Mouse (Mus musculus): Measurements from ENCODE around the gene Tnr.

Tnr gene

GRCm38 (mm10) chr1:159872866-159873265 is 349.3 kb downstream of the Tnr start:
- DNase-seq (ENCODE audit: low spot score in 2 of 2): no peak

DNA sequence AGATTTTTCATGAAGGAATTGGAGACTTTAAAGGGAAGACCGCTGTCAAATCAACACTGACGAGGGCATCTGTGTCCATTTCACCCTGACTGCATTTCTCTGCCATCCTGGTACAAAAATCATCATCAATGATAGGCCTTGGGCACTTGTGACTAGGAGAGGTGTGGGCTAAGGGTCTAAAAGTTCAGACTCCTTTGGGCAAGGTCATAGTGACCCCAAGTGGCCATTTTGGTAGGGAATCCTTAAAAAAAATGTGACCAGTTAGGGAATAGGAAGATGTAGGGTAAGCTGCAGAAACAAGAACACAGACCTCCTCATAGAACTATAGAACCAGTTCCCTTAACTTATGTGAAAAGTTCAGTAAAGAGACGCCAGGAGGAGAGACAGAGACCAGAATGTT is 355.1 kb downstream of the Tnr start:
- no peak for DNase-seq (ENCODE audit: low spot score in 2 of 2)

DNA sequence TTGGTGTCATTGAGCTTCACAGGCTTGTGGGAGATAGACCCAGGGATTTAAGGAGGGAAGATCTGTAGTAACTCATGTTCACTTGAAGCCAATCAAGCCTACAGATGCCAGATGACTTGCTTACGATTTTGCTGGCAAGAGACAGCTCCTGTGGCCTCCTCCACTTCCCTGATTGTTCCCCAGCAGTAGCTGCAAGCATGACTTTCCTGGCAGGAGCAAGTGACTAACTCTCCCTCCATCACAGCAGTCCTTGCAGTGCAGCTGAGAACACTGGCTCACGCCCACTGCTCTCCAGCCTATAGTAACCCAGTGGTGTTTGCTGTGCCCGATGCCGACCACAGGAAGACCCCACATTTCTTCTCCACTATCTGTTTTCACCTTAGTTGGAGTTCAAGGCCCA is 356.3 kb downstream of the Tnr start:
- no peak for DNase-seq (ENCODE audit: low spot score in 2 of 2)

DNA sequence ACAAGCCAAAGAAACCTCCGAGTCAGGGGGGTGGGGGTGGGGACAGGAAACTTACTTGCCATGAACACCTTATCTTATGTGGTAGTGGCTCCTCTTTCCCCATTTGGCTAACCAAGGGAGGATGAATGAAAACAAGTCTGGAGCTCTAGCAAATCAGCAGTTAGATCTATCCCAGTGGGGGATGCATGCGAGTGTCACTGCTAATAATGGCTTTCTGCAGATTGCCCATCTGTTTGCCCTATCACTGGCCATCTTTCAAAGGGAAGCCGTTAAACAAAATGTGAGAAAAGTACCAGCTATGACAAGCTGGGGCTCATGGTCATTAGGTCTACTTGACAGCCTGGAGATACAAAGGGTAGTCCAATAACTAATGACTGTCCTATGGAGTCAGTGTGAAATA is 361.9 kb downstream of the Tnr start:
- no peak for DNase-seq (ENCODE audit: low spot score in 2 of 2)

GRCm38 (mm10) chr1:159888611-159889010 is 365.0 kb downstream of the Tnr start:
- DNase-seq (ENCODE audit: low spot score in 2 of 2): no peak

DNA sequence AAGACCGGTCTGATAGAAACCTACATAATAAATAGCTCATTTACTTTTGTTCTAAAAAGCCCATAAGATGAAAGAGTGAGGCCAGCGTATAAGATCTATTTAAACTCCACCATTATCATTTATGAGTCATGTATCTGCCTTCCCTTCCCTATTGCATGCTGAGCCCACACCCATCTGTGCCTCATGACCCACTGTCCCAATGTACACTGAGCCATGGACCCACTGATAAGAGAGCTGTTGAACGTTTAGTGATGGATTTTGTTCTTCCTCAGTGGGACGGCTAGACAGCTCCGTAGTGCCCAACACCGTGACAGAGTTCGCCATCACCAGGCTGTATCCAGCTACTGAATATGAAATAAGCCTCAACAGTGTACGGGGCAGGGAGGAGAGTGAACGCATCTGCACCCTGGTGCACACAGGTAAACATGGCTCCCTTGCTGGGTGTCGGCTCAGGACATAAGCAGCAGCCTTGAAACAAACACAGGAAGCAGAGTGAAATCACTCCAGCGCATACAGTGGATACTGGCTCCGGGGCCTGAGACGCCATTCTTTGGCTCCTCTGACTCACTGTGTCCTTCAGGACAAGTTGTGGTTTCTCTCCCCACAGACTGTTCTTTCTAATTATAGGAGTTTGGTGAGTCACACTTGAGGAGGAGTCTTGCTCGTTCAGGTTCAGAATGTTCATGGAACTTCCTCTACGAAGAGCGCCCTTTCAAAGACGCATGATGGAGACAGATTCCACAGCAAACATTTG is 365.6 kb downstream of the Tnr start:
- DNase-seq (ENCODE audit: low spot score in 2 of 2): no peak

DNA sequence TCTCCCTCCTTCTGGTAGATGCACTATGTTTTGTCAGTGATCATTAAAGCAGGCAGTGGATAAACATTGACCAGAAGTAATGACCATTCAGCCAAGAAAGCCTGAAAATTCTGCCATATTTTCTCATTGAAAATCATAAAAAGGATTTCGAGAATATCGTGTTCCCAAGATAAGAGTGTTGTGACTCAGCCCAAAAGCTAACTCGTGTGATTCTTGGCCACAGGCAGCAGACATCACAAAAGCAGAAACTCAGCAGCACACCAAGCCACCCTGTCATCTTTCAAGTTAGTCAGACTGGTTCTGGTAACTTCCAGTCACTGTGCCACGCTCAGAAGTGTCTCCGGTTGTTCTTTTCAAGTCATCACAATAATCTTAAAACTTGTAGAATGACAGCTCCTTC is 367.0 kb downstream of the Tnr start:
- no peak for DNase-seq (ENCODE audit: low spot score in 2 of 2)

DNA sequence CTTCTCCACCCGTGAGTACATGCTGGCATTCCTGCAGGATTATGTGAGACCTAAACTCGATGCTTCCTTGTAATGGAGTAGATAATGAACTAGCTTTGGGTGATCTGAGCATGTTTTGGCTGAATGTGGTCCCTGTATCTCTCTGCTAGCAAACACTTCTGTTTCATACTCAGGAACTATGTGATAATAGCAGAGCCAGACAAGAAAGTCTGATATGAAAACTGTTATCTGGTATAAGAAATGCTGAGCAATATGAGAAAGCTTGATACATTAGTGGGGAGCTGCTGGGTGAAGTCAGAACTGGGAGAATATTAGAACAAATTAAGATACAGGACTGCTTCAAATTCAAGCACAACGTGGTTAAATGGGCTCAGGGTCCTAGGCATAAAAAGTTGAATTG is 371.5 kb downstream of the Tnr start:
- no peak for DNase-seq (ENCODE audit: low spot score in 2 of 2)

- no peak for DNase-seq (ENCODE audit: low spot score in 2 of 2)
Observed at GRCm38 (mm10) chr1:159899991-159900390, 376.4 kb downstream of the Tnr start.

DNA sequence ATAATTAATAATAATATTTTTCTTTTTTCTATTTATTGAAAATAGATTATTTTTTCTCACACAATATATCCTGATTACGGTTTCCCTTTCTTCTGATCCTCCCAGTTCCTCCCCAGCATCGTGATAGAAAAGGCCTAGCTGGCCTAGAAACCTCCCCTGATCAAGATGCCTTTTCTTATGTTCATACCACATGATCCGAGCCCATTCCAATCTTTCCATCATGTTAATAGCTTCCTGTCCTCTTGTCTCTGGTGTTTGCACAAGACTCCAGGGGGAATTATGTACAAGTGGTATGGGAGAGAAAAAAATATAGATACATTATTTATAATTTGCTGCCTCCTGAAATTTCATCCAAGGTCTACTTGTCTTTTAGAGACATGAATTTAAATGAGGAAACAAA is 377.1 kb downstream of the Tnr start:
- no peak for DNase-seq (ENCODE audit: low spot score in 2 of 2)

GRCm38 (mm10) chr1:159901366-159902119 is 378.0 kb downstream of the Tnr start:
- no peak for DNase-seq (ENCODE audit: low spot score in 2 of 2)

- no peak for DNase-seq (ENCODE audit: low spot score in 2 of 2)
Observed at GRCm38 (mm10) chr1:159902120-159902497, 378.5 kb downstream of the Tnr start.

GRCm38 (mm10) chr1:159911006-159911405 is 387.4 kb downstream of the Tnr start:
- peak; percentile 60 to 84 for DNase-seq (ENCODE audit: low spot score in 2 of 2)

- DNase-seq (ENCODE audit: low spot score in 2 of 2): no peak
Observed at GRCm38 (mm10) chr1:159914726-159915125, 391.2 kb downstream of the Tnr start.

GRCm38 (mm10) chr1:159920571-159920970 is 397.0 kb downstream of the Tnr start:
- no peak for DNase-seq (ENCODE audit: low spot score in 2 of 2)

GRCm38 (mm10) chr1:159923010-159923409 is 399.4 kb downstream of the Tnr start:
- DNase-seq (ENCODE audit: low spot score in 2 of 2): no peak

GRCm38 (mm10) chr1:159924105-159924504 is 400.5 kb downstream of the Tnr start:
- DNase-seq (ENCODE audit: low spot score in 2 of 2): peak in 1 of 2 experiments; percentile 50

DNA sequence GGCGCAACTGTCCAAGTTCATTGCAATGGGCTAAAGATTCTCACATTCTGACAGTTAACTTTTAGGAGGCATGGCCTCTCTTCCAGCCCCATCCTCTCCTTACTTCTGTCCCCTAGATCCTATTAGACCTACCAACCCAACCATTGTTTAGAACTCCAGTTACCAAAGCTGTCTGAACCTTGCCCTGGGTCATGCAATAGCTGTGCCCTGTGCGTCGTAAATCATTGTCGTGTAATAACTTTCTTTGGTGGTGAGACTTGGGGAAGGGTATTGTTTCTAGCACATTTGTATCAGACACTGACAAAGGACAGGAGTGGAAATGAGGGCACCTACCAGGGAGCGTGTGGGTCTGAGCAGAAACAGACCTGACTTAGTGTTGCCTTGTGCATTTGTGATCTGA is 401.1 kb downstream of the Tnr start:
- peak in 1 of 2 experiments; percentile 35 for DNase-seq (ENCODE audit: low spot score in 2 of 2)

DNA sequence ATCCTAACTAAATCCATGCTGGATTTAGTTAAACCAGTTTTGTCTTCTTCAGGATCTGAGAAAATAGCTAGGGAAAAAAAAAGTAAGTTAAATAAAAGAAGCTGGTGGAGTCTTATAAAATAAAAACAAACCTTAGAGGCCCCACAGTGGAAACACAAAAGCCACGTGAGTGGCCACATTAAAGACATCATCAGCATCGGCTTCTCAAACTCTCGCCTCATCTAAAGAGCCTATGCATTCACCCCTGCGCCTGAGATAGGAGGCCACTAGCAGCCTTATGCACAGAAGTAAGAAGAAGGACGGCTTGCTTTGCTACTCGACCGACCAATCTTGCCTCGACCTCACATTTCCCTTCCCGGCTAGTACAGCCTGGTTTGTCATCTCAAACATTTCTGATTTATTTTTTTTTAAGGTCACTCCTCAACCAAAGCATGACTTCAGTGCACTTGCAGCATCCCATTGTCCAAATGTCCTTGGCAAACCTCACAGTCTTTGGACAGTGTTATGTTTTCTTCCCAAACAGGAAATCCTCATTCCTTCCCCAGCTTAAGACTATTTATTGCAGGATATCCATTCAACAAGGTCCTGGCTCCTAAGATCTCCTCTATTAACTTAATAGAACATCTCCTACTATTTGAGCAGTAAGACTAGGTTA is 405.2 kb downstream of the Tnr start:
- peak in 1 of 2 experiments; percentile 39 for DNase-seq (ENCODE audit: low spot score in 2 of 2)

DNA sequence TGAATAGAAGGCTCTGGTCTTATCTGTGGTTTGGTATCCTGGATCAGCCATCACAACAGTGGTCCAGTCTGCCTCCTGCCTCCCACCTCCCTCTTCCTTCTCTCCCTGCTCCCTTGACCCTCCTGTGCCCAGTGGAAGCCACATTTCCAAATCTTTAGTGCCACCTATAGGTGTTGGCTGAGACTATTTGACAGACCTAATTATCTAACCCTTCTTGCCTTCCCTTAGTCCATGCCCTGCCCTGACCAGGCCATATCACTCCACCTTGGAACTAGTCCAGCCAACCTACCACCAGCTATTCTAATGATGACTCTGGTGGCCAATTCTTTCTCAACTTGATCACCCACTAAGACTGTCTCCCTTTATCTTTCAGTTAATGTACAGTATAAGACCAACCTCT is 408.5 kb downstream of the Tnr start:
- peak in 1 of 2 experiments; percentile 44 for DNase-seq (ENCODE audit: low spot score in 2 of 2)

DNA sequence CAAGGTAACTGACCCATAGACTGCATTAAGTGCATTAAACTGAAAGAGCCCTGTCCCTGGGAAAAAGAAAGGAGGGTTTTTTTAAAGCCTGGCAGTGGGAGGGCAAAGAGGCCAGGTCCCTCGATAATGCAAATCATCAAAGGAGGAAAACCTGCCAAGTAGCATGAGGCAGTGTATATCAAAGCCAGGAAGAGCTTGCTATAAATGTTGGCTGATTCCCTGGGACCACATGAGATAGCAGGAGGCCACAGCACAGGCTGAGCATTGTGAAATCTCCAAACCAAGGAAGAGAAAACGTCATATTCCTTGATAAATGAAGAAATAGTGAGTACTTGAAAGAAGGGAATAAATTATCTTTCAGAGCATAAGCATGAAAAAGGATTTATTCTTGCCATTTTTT is 409.0 kb downstream of the Tnr start:
- DNase-seq (ENCODE audit: low spot score in 2 of 2): peak in 1 of 2 experiments; percentile 29

DNA sequence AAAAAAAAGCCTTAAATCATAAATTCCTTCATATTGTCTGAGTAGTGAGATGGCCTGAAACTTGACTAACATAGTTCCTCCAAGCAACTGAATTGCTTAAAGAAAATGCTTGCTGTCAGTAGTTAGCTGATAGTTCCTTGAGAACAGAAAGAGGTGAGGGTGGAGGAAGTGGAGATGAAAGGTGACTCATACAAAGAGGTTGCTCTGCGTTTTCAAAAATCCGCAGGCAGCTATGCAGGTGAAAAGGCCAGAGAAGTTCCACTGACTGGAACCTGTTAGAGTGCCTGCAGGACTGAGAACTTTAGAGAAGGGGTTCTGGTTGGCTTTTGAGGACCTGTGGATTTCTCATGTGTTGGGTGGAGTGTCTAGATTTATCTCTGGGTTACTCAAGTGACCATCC is 414.9 kb downstream of the Tnr start:
- DNase-seq (ENCODE audit: low spot score in 2 of 2): peak in 1 of 2 experiments; percentile 49

GRCm38 (mm10) chr1:159939335-159939734 is 415.8 kb downstream of the Tnr start:
- no peak for DNase-seq (ENCODE audit: low spot score in 2 of 2)

Data from spleen, postnatal 4 days (tissue).